Mouse (Mus musculus): ENCODE results near the gene Epn2. TPM values are rescaled to one million over a fixed set of nuclear protein-coding genes. Genes with fewer than 3 reads are reported as not detected.

The Epn2 gene
- polyA plus RNA-seq, 1 experiment, result 123 TPM

GRCm38 (mm10) chr11:61618571-61618970 is 39.1 kb upstream of the Epn2 start:
- H3K27ac ChIP-seq (ENCODE audit: insufficient read depth, low read length), result no peak overlapping the region
- WGBS, result 80% methylated on average over 8 of the region's 8 CpGs

GRCm38 (mm10) chr11:61618131-61618530 is 38.6 kb upstream of the Epn2 start:
- no peaks in the 10 kb centered on the region; the same call in 1 of the 2 replicates for H3K4me1 ChIP-seq (ENCODE audit: control insufficient read depth, insufficient read depth, low read length)
- DNase-seq, result no peak
- H3K27me3 ChIP-seq (ENCODE audit: control insufficient read depth, insufficient read depth, low read length), result no peaks in the 10 kb centered on the region
- 94% methylated on average over 8 of the region's 8 CpGs for WGBS
- TF ChIP-seq CTCF (IDR thresholded peaks at IDR 0.05; ENCODE audit: borderline replicate concordance, insufficient read depth, low read depth, low read length), result no peak
- no peak for TF ChIP-seq POLR2A (IDR thresholded peaks at IDR 0.05; ENCODE audit: borderline replicate concordance, insufficient read depth, low read length)
- H3K27ac ChIP-seq (ENCODE audit: insufficient read depth, low read length), result no peak overlapping the region
- no peak overlapping the region for H3K4me3 ChIP-seq (replicated peaks; ENCODE audit: insufficient read depth, low read depth, low read length)

More at GRCm38 (mm10) chr11:61618571-61618970, 39.1 kb upstream of the Epn2 start:
- TF ChIP-seq POLR2A (IDR thresholded peaks at IDR 0.05; ENCODE audit: borderline replicate concordance, insufficient read depth, low read length) (no peak), CTCF (IDR thresholded peaks at IDR 0.05; ENCODE audit: borderline replicate concordance, insufficient read depth, low read depth, low read length) (no peak)
- no peaks in the 10 kb centered on the region for H3K27me3 ChIP-seq (ENCODE audit: control insufficient read depth, insufficient read depth, low read length)
- no peaks in the 10 kb centered on the region; the same call in 1 of the 2 replicates for H3K4me1 ChIP-seq (ENCODE audit: control insufficient read depth, insufficient read depth, low read length)
- no peak overlapping the region for H3K4me3 ChIP-seq (replicated peaks; ENCODE audit: insufficient read depth, low read depth, low read length)
- DNase-seq, result no peak

DNA sequence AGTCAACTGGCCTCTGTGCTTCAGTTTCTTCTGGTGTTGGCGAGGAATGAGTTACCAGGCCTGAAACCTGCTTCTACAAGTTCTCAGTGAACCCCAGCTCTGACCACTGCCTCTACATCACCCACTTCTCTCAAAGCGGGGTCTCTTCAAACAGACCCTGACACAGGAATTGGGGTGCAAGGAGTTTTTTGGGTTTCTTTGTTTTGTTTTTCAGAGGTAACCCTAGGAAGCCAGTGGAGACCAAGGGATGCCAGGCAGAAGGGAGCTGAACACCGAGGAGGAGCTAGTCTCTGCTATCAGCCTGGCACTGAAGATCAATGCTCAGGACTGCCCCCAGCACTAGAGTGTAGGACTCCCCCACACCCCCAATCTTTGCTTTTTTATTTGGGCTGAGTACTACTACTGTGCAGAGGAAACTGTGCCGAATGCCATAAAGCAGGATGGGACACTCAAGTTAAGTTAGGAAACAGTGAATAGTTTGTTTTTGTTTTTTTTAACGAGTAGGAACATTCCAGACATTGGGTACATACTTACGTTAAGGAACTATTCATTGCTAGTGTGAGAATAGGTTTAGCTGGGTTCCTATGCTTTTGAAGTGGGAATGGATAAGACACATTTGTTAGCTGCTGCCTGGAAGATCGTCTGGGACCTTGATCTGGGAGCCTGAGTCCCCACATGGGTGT is 37.9 kb upstream of the Epn2 start:
- no peak overlapping the region for H3K27ac ChIP-seq (ENCODE audit: insufficient read depth, low read length)
- TF ChIP-seq CTCF (IDR thresholded peaks at IDR 0.05; ENCODE audit: borderline replicate concordance, insufficient read depth, low read depth, low read length) (no peak), POLR2A (IDR thresholded peaks at IDR 0.05; ENCODE audit: borderline replicate concordance, insufficient read depth, low read length) (no peak)
- H3K4me3 ChIP-seq (replicated peaks; ENCODE audit: insufficient read depth, low read depth, low read length), result no peak overlapping the region
- DNase-seq, result no peak
- H3K27me3 ChIP-seq (ENCODE audit: control insufficient read depth, insufficient read depth, low read length), result no peaks in the 10 kb centered on the region
- no peaks in the 10 kb centered on the region; the same call in 1 of the 2 replicates for H3K4me1 ChIP-seq (ENCODE audit: control insufficient read depth, insufficient read depth, low read length)
- 88% methylated on average over 7 of the region's 7 CpGs for WGBS

DNA sequence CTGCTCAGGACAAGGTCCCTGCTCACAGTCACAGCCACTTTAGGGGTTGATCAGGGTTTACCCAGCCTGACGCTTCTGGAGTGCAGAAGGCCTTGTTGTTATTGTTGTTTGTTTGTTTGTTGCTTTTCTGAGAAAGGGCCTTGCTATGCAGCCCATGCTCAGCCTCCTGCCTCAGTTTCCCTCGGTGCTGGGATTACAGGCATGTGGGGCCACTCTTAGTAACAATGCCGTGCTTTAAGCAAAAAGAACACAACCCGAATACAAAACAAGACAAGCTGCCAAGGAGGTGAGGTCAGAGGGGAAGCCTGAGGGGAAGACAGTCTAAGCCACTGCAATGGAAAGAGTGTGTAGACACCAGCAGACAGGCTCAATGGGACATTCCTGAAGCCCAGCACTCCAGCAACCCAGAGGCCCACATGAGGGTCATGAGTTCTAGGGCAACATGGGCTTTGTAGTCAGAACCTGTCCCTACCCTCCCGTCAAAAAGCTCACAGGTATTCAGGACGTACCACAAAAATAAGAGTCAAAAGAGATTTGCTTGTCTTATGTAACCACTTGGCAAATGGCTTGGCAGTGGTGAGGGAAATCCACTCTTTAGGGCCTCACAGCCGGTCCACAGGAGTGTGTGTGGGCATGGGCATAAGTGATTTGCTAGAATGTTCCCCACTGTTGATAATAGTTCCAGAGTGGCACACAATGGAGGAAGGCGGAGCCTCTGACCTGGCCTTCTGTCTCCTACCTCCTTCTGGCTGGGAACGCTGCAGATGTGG is 37.2 kb upstream of the Epn2 start:
- Histone ChIP-seq H3K4me1 (ENCODE audit: control insufficient read depth, insufficient read depth, low read length) (no peaks in the 10 kb centered on the region; the same call in 1 of the 2 replicates), H3K27ac (ENCODE audit: insufficient read depth, low read length) (no peak overlapping the region), H3K27me3 (ENCODE audit: control insufficient read depth, insufficient read depth, low read length) (no peaks in the 10 kb centered on the region), H3K4me3 (replicated peaks; ENCODE audit: insufficient read depth, low read depth, low read length) (no peak overlapping the region)
- no peak for TF ChIP-seq CTCF (IDR thresholded peaks at IDR 0.05; ENCODE audit: borderline replicate concordance, insufficient read depth, low read depth, low read length)
- no peak for TF ChIP-seq POLR2A (IDR thresholded peaks at IDR 0.05; ENCODE audit: borderline replicate concordance, insufficient read depth, low read length)
- 77% methylated on average over 9 of the region's 9 CpGs for WGBS
- DNase-seq, result no peak

GRCm38 (mm10) chr11:61615686-61616522 is 36.4 kb upstream of the Epn2 start:
- DNase-seq, result peak; percentile 19 to 43
- 20% methylated on average over 20 of the region's 22 CpGs for WGBS
- peak overlapping the region; percentile 46 for H3K4me3 ChIP-seq (replicated peaks; ENCODE audit: insufficient read depth, low read depth, low read length)
- H3K27ac ChIP-seq (ENCODE audit: insufficient read depth, low read length), result no peak overlapping the region
- no peak for TF ChIP-seq CTCF (IDR thresholded peaks at IDR 0.05; ENCODE audit: borderline replicate concordance, insufficient read depth, low read depth, low read length)
- no peak for TF ChIP-seq POLR2A (IDR thresholded peaks at IDR 0.05; ENCODE audit: borderline replicate concordance, insufficient read depth, low read length)
- H3K27me3 ChIP-seq (ENCODE audit: control insufficient read depth, insufficient read depth, low read length), result no peaks in the 10 kb centered on the region
- no peaks in the 10 kb centered on the region; the same call in 1 of the 2 replicates for H3K4me1 ChIP-seq (ENCODE audit: control insufficient read depth, insufficient read depth, low read length)

DNA sequence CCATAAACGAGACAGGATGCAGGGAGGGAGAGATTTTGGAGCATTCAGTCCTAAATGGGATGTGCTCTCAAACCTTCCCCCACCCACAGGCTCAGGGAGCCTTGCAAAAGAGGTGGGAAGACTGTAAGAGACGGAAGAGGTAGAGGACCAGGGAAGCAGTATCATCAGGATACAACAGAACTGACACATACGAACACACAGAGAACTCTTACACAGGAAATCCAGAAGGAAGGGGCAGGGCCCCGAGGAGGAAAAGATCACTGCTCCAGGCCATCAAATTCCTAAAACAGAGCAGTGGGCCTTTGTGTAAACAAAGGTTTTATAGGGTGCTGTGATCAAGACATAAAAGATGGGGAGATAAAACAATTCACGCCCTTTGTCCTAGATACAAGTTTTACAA is 34.9 kb upstream of the Epn2 start:
- no peaks in the 10 kb centered on the region; the same call in 1 of the 2 replicates for H3K4me1 ChIP-seq (ENCODE audit: control insufficient read depth, insufficient read depth, low read length)
- DNase-seq, result no peak
- H3K27ac ChIP-seq (ENCODE audit: insufficient read depth, low read length), result no peak overlapping the region
- H3K4me3 ChIP-seq (replicated peaks; ENCODE audit: insufficient read depth, low read depth, low read length), result no peak overlapping the region
- 83% methylated on average over 5 of the region's 5 CpGs for WGBS
- H3K27me3 ChIP-seq (ENCODE audit: control insufficient read depth, insufficient read depth, low read length), result no peaks in the 10 kb centered on the region
- no peak for TF ChIP-seq POLR2A (IDR thresholded peaks at IDR 0.05; ENCODE audit: borderline replicate concordance, insufficient read depth, low read length)
- TF ChIP-seq CTCF (IDR thresholded peaks at IDR 0.05; ENCODE audit: borderline replicate concordance, insufficient read depth, low read depth, low read length), result no peak

DNA sequence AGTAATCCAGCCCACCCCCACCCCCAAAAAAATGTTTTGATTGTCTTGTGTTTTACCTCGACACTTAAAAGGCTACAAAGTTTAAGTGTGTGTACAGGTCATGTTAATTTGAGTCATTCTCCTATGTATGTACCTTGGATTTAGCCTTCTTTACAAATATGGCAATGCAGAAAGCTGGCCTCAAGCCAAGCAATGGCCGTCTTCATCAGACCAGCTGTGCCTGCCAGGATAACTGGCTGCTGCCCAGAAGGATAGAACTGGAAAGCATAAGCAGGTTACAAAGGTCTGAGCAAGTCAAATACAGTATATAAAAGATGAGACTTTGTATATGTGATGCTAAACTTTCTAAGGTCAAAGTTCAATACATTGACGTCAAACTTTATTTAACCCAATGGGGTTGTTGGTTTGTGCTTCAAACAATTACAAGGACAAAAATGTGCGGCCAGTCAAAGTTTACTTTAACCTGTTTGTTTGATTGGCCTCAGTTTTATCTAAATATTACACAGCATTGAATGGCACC is 32.7 kb upstream of the Epn2 start:
- DNase-seq, result no peak

More for the DNA sequence above, 32.7 kb upstream of the Epn2 start:
- no peak for TF ChIP-seq POLR2A (IDR thresholded peaks at IDR 0.05; ENCODE audit: borderline replicate concordance, insufficient read depth, low read length)
- no peak for TF ChIP-seq CTCF (IDR thresholded peaks at IDR 0.05; ENCODE audit: borderline replicate concordance, insufficient read depth, low read depth, low read length)
- WGBS, result 61% methylated on average over 4 of the region's 4 CpGs
- Histone ChIP-seq H3K4me3 (replicated peaks; ENCODE audit: insufficient read depth, low read depth, low read length) (no peak overlapping the region), H3K4me1 (ENCODE audit: control insufficient read depth, insufficient read depth, low read length) (no peaks in the 10 kb centered on the region), H3K27ac (ENCODE audit: insufficient read depth, low read length) (no peak overlapping the region), H3K27me3 (ENCODE audit: control insufficient read depth, insufficient read depth, low read length) (no peaks in the 10 kb centered on the region)
